Mouse (Mus musculus) embryonic fibroblast, embryonic 13.5 days (primary cell): ENCODE results near the gene Cops9. TPM values are rescaled to one million over a fixed set of nuclear protein-coding genes. Genes with fewer than 3 reads are reported as not detected.

Experiments used
- H3K27ac ChIP-seq: 2 replicates; pipeline ENCODE4 v1.5.1; 2012; ENCODE audit warnings: low read length, control low read depth, inconsistent platforms; ENCODE audit not compliant: insufficient read depth
- H3K4me1 ChIP-seq: 2 replicates; pipeline ENCODE4 v1.6.1; 2011; ENCODE audit warnings: low read length; ENCODE audit not compliant: control insufficient read depth, insufficient read depth
- H3K4me3 ChIP-seq: 2 replicates; pipeline ENCODE4 v1.5.1; 2011; ENCODE audit warnings: mild to moderate bottlenecking, control low read depth, low read length; ENCODE audit not compliant: insufficient read depth
- CTCF ChIP-seq: IDR thresholded peaks from 2 replicates; pipeline ENCODE4 v1.5.1; 2011; ENCODE audit warnings: mild to moderate bottlenecking, control low read depth, low read length, moderate library complexity, borderline replicate concordance; ENCODE audit not compliant: insufficient read depth
- POLR2A ChIP-seq: IDR thresholded peaks from 2 replicates; pipeline ENCODE4 v1.6.1; 2011; ENCODE audit warnings: low read depth, mild to moderate bottlenecking, control low read depth, low read length, moderate library complexity
- polyA plus RNA-seq: library from polyadenylated mRNA; stranded (reverse); fragments of >200 nt; gene quantifications from 2 replicates; pipeline ENCODE4 v1.2.4, GENCODE M21; 2011; ENCODE audit warnings: low read depth; ENCODE audit not compliant: missing spikeins, insufficient read length

Gene Cops9
- polyA plus RNA-seq, 1 experiment = 188 TPM

DNA sequence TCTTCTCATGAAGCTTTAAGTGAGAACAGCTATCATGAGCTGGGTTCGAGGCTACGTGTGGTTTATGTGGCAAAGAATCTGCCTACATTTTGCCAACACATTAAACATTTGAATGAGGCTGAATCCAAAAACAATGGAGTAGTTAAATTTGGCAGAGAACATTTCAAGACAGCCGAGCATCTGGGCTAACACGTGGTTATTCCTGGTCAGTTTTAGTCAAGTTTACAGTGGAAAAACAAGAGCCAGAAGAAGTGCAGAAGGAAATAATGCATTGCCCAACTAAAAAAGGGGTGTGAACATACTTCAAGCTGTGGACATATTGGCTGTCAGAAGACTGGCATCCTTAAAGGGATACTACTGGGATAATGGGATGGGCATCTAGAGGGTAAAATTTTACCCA lies 29.5 kb upstream of the Cops9 start:
- H3K27ac ChIP-seq = no peak overlapping the region
- no peak overlapping the region for H3K4me3 ChIP-seq
- no peaks in the 10 kb centered on the region for H3K4me1 ChIP-seq
- no peak for TF ChIP-seq CTCF
- no peak for TF ChIP-seq POLR2A

DNA sequence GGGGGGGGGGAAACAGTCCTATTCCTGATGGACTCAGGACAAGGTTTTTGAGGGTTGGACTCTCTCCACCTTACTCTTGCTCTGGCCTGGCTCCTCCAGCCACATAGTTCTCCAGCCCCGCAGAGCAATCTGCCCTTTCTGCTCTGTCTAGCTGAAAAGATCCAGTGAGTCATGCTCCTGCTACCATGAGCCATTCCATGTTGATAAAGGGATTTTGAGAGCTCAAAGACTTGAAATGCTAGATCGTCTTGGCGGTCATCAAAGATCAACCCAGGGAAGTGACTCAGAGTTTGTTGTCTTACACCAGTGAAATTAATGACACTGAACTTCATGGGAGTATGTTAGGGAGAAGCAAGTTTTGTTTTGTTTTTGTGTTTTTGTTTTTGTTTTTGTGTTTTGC lies 27.6 kb upstream of the Cops9 start:
- Histone ChIP-seq H3K4me1 (no peaks in the 10 kb centered on the region), H3K27ac (no peak overlapping the region), H3K4me3 (no peak overlapping the region)
- no peak for TF ChIP-seq CTCF
- TF ChIP-seq POLR2A = no peak

GRCm38 (mm10) chr1:92667106-92667505 lies 25.3 kb upstream of the Cops9 start:
- TF ChIP-seq POLR2A (no peak), CTCF (no peak)
- H3K4me1 ChIP-seq = no peaks in the 10 kb centered on the region
- no peak overlapping the region for H3K4me3 ChIP-seq
- no peak overlapping the region for H3K27ac ChIP-seq

- TF ChIP-seq POLR2A (no peak), CTCF (no peak)
- Histone ChIP-seq H3K27ac (no peak overlapping the region), H3K4me3 (no peak overlapping the region), H3K4me1 (no peaks in the 10 kb centered on the region)
Observed at GRCm38 (mm10) chr1:92659392-92659791, 17.6 kb upstream of the Cops9 start.

- H3K4me3 ChIP-seq = no peak overlapping the region
- no peak overlapping the region for H3K27ac ChIP-seq
- no peaks in the 10 kb centered on the region for H3K4me1 ChIP-seq
- no peak for TF ChIP-seq CTCF
Observed at GRCm38 (mm10) chr1:92657025-92657820, 15.4 kb upstream of the Cops9 start.

- Histone ChIP-seq H3K4me1 (no peaks in the 10 kb centered on the region), H3K27ac (no peak overlapping the region), H3K4me3 (no peak overlapping the region)
- TF ChIP-seq POLR2A = no peak
- TF ChIP-seq CTCF = no peak
Observed at GRCm38 (mm10) chr1:92654676-92655075, 12.9 kb upstream of the Cops9 start.

- Histone ChIP-seq H3K4me1 (no peaks in the 10 kb centered on the region), H3K4me3 (no peak overlapping the region), H3K27ac (no peak overlapping the region)
- TF ChIP-seq POLR2A (no peak), CTCF (no peak)
Observed at GRCm38 (mm10) chr1:92653179-92653578, 11.4 kb upstream of the Cops9 start.

DNA sequence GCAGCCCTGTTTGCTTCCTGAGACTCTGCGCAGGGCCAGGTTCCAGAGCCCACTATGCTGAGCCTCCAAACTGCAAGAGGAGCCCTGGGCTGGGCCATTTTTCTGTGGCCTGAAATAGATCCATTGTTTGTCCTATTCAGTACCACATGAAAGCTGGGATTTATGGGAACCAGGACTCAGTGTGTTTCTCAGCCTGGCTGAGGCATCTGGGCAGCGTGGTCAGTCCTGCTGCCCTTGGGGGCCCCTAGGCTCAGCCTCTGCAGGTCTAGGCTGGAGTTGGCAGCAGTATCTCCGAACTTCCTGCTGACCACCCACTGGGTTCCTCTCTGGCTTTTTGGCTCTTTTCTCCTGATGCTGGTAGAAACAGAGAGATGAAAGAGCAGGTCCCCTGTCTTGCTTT lies 9.7 kb upstream of the Cops9 start:
- TF ChIP-seq CTCF (no peak), POLR2A (no peak)
- Histone ChIP-seq H3K27ac (no peak overlapping the region), H3K4me1 (no peaks in the 10 kb centered on the region), H3K4me3 (no peak overlapping the region)

- H3K27ac ChIP-seq = no peak within 1 kb of the TSS
- H3K4me3 ChIP-seq = no peak within 1 kb of the TSS
- TF ChIP-seq CTCF (peak; percentile 82), POLR2A (no peak)
- H3K4me1 ChIP-seq = no peaks in the 10 kb centered on the region
Observed at GRCm38 (mm10) chr1:92648673-92649072, 6.9 kb upstream of the Cops9 start, which contains the start of gene Otos. Otos (minus strand) TSS chr1:92648841.

DNA sequence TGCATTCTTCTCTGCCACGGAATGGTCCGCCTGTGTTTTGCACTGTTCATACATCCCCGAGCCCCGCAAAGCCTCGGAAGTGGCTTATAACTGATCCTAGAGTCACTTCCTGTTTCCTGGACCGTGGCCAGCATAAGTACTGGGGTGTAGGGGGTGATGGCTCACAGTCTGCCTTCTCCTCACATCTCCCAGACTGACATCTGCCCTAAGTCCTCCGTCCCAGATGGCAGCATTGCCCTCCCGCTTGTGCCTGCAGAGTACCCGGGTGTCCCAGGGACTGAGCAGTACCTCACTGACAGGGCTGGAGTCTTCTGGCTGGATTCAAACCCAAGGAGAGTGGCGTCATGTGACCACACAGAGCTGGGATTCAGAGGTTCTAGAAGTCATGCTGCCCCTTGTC lies 6.4 kb upstream of the Cops9 start:
- Histone ChIP-seq H3K27ac (no peak overlapping the region), H3K4me1 (no peaks in the 10 kb centered on the region), H3K4me3 (no peak overlapping the region)
- TF ChIP-seq POLR2A (no peak), CTCF (no peak)
